Mouse (Mus musculus) mouse trophoblast stem cell (cell line): ENCODE results near the gene Srp54c.
"Not testable (repeated sequence)": the region's sequence is repeated elsewhere in the genome, so short reads cannot be mapped to it uniquely, and the experiment has no call there.

Experiments
- in situ Hi-C, 2 experiments: fragments of 300-500 bp; cut with MseI, MboI; formaldehyde crosslinking; loops; 2 replicates in 1 of 2; 3 replicates in 1 of 2; pipeline ENCODE4 v1.15.1; 2025

The Srp54c gene

DNA sequence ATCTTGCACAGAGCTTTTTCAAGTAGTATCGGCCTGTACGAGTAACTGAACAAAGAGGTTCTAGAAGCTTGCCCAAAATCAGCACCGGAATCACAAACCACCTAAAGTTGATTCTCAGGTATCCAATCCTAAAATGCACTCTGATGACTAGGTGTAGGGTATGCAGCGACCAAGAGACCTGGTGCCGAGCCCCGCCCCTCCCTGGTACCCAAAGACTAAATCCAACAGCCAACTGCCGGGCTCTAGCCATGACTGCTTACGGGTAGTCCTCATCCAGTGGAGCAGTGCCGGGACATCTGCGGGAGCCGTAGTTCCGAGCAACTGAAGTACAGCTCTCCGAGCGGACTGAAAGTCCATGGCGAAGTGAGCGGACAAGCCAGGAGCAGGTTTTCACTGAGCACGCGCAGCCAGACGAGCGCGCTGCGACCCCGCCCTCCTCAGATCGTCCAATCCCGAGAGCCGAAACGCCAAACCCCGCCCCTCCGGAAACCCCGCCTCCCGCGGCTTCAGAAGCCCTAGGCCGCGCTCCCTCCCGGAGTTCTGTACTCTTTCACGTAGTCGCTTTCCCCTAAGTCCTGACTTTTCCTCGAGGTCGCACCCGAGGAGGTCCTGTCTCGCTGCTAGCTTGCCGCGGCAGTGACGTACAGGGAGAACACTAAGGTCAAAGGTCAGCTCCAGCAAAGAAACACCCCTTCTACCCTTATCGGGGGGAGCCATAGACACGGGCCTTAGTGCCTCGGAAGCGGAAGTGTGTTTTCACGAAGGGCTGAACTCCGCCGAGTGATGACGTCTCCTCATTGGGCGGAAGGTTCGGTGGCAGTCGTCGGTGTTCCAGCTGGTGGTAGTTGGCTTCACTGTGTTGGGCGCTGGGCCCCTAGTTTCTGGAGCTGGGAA is at the start of gene Srp54c:
TSS of gene Srp54c (plus strand) at position 543 of the 894 bp plus-strand sequence.
- in situ Hi-C loops = not testable (repeated sequence)

DNA sequence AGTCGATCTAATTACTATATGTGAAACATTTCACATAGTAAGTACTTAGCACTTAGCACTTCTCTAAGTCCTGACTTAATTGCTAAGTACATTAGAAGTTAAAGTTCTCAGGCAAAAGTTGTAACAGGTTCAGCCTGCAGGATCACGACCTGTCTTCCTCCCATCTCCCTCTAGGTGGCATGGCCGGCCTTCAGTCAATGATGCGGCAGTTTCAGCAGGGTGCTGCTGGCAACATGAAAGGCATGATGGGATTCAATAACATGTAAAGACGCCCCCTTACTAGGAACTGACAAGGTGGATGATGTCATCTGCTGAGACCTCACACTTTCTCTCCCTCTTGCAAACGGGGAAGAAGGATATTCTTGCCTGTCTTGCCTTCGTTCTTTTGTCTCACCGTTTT is 42.3 kb upstream of the Srp54c start:
- in situ Hi-C loops = not testable (repeated sequence)

DNA sequence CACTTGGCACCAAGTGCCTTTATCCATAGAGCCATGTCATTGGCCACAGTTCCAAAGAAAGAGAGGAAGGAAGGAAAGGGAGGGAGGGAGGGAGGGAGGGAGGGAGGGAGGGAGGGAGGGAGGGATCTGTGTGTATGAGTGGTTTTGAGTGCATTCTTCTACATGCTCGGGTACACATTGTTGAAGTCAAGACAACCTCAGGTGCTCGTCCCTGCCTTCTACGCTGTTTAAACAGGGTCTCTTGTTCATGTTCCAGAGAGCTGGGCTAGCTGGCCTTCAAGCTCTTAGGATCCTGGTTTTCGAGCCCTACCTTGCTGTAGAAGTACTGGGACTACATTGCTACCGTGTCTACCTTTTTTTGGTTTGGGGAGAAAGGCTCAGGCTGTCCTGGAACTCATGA is 40.8 kb upstream of the Srp54c start:
- in situ Hi-C loops = not testable (repeated sequence)

DNA sequence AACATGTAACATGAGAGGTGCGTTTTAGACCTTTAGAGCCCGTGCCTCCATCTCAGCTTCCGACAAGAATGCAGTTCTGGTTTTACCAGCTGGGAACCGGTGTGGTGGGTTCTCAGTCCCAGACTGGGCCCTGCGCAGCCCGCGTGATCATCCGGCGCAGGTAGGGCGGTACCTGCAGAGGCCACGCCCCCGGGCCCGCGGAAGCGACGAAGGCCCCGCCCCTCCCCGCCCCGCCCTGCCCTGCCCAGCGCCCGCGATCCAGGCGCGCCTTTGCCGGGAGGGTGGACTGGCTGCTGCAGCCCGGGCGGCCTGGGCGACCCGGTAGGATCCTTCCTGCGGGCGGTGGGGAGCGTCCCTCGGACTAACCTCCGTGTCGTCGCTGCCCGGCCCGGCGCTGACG is 30.7 kb upstream of the Srp54c start, which contains the start of gene 1700047I17Rik2:
TSS of gene 1700047I17Rik2 (plus strand) at position 287 of the 400 bp plus-strand sequence.
- in situ Hi-C loops = not testable (repeated sequence)

DNA sequence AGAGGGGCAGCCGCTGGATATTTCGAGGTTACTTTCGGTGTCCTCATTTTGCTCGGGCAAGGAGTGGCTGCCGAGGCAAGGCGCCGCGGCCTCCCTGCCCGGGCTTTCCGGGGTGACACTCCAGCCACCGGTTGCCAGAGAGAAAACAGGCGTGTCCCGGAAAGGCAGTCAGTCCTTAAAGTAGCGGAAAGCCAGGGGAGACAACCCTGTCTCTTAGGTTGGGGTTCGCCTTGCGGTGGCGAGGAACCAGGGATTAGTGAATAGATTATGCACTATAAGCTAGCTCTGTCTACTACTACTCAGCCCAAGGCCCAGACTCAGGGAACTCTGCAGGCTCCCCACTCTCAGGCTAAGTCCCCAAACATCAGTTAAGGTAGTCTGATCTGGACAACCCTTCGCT is 30.2 kb upstream of the Srp54c start:
- in situ Hi-C loops = not testable (repeated sequence)

DNA sequence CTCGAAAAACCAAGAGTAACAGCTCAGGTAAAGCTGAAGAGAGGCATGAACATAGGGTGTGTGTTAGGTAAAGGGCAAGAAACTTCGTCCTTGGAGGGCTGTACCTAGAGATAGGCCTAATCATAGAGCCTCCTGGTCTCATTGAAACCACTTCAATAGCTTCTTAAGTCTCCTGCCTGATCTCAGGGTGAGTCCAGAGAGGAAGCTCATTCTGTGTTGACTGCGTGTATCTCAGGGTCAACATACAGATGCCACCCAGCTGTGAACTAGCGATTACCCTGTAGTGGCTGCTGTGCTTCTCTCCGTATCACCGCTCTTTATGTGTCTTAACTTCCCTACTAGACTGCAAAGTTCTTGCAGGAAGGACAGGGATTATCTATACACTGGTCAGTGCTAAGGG is 17.0 kb upstream of the Srp54c start:
- in situ Hi-C loops = not testable (repeated sequence)

DNA sequence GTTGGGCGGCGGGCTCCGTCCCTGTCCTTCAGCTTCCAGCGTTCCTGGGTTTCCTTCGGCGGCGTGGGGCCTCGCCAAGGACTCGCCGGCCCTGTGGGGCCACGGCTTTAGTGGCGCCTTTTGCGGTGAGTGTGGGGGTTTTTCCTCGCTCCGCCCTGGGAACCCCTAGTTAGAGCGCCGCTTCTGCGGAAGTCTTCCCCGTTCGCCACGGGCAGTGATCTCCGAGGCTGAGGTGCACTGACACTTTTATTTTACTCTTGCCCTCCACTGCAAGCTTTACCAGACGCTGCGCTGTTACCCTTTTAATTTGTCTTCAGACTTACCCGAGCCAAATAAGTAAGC is 523 bp downstream of the Srp54c start:
- in situ Hi-C loops = not testable (repeated sequence)

DNA sequence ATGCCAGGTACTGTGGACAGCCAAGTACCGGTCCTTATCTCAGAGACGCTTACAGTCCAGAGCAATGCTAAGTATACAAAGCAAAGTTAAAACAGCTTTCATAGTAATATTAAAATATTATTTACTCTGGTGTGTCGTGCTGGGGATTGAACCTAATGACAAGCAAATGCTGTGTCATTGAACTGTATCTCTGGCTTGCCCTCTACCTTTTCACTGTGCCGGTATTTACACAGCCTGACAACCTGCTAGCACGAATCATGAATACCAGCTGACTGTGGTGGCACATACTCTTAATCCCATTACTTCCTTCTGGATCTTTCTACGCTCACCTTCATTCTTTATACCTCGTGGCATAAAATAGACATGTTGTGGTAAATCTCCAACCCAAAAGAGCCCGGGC is 12.3 kb downstream of the Srp54c start:
- in situ Hi-C loops = not testable (repeated sequence)

DNA sequence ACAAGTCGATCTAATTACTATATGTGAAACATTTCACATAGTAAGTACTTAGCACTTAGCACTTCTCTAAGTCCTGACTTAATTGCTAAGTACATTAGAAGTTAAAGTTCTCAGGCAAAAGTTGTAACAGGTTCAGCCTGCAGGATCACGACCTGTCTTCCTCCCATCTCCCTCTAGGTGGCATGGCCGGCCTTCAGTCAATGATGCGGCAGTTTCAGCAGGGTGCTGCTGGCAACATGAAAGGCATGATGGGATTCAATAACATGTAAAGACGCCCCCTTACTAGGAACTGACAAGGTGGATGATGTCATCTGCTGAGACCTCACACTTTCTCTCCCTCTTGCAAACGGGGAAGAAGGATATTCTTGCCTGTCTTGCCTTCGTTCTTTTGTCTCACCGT is 32.0 kb downstream of the Srp54c start:
- in situ Hi-C loops = not testable (repeated sequence)

DNA sequence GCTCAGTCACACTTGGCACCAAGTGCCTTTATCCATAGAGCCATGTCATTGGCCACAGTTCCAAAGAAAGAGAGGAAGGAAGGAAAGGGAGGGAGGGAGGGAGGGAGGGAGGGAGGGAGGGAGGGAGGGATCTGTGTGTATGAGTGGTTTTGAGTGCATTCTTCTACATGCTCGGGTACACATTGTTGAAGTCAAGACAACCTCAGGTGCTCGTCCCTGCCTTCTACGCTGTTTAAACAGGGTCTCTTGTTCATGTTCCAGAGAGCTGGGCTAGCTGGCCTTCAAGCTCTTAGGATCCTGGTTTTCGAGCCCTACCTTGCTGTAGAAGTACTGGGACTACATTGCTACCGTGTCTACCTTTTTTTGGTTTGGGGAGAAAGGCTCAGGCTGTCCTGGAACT is 33.4 kb downstream of the Srp54c start:
- in situ Hi-C loops = not testable (repeated sequence)

DNA sequence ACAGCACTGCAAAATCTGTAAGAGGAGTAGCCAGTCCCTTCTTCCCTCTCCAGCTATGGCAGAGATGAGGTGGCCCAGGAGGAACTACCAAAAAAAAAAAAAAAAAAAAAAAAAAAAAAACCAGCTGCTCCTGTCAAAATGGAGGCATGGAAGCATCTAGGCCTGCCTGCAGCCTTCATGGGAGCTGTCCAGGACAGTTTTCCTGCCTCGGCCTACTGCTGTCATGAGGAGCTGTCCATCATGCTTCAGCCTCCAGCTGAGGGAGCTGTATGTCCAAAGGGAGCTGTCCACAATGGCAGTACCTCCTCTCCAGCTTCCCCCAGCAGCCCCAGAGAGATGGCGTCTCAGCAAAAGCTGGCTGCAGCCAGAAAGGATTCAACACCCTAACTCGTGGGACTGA is 42.3 kb downstream of the Srp54c start:
- in situ Hi-C loops = no loop called here

DNA sequence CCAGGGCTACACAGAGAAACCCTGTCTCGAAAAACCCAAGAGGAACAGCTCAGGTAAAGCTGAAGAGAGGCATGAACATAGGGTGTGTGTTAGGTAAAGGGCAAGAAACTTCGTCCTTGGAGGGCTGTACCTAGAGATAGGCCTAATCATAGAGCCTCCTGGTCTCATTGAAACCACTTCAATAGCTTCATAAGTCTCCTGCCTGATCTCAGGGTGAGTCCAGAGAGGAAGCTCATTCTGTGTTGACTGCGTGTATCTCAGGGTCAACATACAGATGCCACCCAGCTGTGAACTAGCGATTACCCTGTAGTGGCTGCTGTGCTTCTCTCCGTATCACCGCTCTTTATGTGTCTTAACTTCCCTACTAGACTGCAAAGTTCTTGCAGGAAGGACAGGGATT is 47.6 kb downstream of the Srp54c start:
- in situ Hi-C loops = not testable (repeated sequence)

DNA sequence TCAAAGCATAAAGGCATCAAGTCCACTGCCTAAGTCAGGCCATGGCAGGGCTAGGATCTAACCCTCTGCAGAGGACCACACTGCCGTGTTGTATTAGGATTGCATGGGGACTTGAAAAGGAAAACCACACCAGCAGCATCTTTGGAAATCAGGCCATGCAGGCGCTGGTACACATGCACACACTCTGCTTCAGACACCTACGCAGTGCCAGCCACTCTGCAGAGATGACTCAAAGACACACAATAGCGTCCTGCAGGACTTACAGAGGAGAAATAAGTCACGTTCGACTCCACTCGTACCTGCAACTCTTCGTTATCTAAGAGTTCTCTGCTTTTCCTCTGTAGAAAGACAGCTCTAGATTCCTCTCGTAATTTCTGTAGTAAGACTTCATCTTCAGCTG is 68.1 kb downstream of the Srp54c start:
- in situ Hi-C loops = no loop called here

DNA sequence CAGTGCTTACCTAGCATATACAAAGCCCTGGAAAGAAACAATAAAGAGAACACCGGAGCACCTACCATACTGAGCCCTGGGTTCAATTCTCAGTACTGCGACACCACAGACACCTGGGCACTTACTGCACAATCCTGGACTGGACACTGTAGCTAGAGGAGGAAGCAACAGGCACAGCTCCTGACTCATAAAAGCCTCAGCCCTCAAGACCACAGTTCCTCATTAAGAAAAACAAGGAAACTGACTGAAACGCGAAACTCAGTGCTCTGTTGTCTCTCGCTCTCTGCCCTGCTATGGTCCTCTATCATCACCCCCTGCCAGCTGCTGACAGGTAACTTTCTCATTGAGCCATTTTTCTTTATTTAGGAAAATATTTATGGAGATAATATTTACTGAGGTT is 69.4 kb downstream of the Srp54c start, which contains the start of gene 1110008L16Rik:
TSS of gene 1110008L16Rik (plus strand) at position 242 of the 400 bp plus-strand sequence.
- in situ Hi-C loops = no loop called here

DNA sequence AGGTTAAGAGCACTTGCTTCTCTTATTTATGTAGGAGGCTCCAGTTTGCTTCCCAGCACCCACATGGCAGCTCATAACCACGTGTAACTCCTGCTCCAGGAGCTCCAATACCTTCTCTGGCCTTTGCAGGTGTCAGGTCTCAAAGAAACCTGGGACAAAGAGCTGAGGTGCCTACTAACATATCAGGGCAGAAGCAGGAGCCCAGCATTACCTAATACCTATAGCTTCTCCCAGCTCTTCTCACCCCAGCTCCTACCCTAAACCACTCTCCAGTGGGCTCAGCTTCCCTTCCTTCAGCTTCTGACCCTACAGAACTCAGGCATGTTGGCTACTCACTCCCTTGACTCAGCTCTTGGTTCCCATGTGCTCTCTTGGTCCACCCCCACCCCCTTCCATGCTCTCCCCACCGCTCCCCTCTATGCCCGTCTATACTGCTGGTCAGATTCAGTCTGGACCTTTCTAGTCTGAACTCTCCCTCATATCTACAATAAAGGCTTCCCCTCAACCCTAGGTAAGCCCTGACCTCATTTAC is 70.9 kb downstream of the Srp54c start:
- in situ Hi-C loops = no loop called here

DNA sequence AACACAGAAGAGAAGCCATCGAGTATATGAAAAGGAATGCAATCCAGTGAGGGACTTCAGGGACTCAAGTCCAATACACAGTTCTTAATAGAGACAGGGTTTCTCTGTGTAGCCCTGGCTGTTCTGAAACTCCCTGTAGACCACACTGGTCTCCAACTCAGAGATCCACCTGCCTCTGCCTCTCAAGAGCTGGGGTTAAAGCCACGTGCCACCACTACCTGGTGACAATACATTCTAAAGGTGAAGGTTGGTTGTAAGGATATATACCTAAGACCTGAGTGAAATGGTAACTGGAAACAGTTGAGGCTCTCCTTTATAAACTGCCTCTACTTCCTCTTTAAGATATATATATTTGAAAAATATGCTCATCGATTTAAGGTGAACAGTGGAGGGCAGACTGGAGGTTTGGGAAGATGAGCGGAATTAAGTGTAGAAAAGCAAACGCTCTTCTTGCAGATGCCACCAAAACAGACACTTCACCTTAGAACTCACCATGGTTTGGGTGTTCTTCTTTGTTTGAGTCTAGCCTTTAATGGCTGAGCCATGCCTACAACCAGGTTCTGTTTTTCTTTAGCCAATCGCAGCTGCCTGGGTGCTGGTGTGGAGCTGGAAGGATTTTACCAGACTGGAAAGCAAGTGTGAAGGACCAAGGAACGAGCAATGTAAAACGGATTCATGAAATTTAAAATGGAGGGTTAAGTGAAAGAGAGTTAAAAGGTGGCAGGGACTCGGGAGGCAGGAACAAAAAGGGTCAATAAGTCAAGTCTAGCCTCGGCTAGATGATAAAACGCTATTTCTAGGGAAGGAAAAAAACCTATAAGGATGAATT is 71.7 kb downstream of the Srp54c start:
- in situ Hi-C loops = no loop called here

DNA sequence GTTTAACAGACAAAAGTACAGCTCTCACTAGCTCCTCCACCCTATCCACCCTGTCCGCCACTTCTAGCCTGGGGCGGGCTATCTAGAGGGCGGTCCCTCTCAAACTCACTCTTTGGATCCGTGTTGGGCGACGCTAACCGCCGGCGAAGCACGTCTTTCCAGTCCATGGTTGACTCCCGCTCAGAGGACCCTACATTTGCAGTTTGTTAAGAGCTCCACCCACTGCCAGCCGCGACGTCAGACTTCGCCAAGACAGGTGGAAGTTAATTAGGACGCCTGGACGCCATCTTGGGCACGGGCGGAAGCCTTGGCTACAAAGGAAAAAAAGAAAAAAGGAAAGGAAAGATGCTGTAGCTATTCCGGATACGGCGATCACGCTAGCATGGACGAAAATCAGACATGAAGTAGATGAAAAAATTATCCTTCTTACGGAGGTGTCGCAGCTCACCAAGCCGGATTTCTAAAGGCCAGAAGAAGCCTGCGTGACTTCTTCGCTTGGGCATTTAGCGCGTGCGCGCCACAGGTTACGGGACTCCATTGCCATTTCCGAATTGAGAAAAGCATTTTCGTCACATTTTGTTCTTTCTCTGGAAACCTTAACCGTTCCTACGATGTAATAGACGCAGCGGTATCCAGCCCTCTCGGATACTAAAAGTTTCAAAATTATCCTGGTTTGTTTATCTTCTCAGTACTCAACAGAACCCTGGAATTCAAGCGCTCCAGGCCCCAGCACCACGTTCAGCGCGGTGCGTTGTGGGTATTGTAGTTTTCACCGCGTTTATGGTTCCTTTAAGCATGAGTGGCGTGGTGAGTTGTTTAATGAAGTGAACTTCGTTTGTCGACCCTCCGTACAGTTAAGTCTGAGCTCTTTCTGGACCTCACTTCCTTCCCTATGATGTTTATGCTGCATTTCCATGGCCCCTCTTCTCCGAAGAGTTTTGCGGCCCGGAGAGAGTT is 72.8 kb downstream of the Srp54c start, which contains the start of gene Ppp2r3c:
TSS of gene Ppp2r3c (minus strand) at position 514 of the 957 bp plus-strand sequence.
- in situ Hi-C loops = no loop called here

DNA sequence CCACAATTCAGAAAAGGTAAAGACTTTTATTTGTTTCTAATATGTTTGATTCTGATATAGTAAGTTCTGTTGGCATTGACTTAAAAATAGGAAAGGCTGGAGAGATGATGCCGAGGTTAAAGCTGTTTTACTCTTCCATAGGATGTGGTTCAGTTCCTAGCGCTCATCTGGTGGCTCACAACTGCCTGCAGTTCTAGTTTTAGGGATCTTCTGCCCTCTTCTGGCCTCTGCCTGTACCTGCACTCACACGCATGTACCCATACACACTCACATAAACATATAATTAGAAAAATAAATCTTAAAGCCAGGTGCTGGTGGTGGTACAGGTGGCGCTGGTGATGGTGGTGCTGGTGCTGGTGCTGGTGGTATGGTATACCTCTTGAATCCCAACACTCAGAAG is 76.4 kb downstream of the Srp54c start:
- in situ Hi-C loops = no loop called here

DNA sequence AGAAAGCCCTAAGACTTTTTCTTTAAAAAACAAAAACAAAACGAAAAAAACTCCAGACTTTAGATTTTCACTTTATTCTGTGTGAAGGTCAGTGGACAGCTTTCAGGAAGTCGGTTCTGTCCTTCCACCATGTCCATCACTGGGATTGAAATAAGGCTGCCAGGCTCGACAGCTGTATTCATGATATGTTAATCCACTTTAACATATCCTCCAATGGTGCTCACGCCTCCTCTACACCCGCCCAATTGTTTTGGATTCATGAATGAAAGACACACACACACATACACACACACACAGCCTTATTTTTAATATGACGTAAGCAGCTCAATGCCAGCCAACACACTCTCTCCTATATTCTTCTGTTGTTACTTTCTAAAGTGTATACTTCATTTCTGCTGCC is 77.6 kb downstream of the Srp54c start:
- in situ Hi-C loops = no loop called here

DNA sequence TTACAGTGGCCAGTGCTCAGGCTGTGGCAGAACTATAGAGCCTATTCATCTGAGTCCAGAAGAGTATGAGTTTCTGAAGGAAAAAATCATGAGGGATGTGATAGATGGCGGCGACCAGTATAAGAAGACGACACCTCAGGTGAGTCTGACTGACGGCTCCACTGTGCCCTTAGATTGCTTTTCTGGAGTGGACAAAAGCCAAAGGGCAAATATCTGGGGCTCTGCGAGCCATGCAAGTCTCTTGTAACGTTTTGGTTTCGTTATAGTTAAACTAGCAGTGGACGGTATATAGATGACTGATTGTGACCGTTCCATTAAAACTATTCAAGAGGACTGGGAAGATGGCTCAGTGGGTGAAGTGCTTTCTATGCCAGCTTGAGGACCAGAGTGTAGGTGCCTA is 78.8 kb downstream of the Srp54c start:
- in situ Hi-C loops = no loop called here

DNA sequence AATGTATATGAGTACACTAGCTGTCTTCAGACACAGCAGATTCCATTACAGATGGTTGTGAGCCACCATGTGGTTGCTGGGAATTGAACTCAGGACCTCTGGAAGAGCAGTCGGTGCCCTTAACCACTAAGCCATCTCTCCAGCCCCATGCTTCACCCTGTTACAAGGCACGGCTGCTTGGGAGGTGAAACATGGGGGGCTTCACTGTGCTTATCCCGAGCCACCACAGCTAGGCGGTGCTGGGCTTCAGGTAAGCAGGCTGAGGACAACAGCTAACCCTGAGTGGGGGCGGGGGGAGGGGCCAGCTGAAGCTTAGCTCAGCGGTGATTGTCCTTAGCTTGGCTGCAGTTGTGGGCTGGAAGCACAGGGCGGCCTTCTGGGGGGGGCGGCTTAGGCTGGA is 79.5 kb downstream of the Srp54c start:
- in situ Hi-C loops = no loop called here
